Mouse (Mus musculus) cerebellum, postnatal 4 days (tissue): Measurements from ENCODE around the gene Slc25a53.
"Not testable (repeated sequence)": the region's sequence is repeated elsewhere in the genome, so short reads cannot be mapped to it uniquely, and the experiment has no call there.

Experiments used
- DNase-seq, 2 experiments: peaks; one replicate each; pipeline ENCODE4 v3.0.0; 2022; ENCODE audit warnings: low spot score in 2 of 2, mixed read lengths in 1 of 2

The Slc25a53 gene

DNA sequence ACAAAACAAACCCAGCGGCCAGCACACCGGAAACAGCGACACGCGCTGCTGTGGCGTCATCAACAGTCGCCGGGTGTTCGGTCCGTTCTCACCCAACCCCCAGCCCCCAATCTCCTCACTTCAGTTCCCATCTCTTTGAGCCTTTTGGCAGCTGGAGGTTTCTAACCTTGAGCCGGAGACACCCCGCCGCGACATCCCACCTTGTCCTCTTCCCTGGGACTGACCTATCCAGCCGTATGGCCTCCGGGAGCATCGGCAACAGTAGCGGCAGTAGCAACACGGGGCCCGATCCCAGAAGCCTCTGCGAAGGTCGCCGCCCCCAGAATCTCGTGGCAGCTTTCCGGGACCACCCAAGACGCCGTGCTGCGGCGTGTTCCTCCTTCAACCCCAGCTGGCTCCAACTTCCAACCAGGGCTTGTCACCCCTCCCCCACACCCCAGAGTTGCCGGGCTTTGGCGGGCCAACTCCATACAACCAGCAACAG, at the start of gene Slc25a53:
Gene Slc25a53, minus strand, starts transcription at position 303 of the 484 bp plus-strand sequence.
- DNase-seq = peak; percentile 74 to 87

DNA sequence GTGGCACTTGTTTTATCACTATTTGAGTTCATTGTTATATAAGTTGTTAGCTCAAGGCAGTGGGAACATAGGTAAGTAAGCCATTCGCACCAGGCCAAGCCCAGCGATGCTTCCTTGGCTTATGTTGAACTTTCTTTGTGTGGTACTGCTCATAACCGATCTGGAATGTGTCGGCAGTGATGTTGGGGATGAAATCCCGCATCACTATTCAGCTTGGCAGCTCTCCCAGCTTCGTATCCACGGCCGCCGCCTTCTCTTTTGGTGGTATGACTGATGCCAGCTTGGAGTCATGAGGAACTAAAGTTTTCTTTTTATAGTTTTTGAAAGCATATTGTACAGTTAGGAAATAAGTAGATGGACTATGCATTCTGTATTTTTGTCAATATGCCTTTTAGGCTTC, 25.1 kb upstream of the Slc25a53 start:
- no peak for DNase-seq

DNA sequence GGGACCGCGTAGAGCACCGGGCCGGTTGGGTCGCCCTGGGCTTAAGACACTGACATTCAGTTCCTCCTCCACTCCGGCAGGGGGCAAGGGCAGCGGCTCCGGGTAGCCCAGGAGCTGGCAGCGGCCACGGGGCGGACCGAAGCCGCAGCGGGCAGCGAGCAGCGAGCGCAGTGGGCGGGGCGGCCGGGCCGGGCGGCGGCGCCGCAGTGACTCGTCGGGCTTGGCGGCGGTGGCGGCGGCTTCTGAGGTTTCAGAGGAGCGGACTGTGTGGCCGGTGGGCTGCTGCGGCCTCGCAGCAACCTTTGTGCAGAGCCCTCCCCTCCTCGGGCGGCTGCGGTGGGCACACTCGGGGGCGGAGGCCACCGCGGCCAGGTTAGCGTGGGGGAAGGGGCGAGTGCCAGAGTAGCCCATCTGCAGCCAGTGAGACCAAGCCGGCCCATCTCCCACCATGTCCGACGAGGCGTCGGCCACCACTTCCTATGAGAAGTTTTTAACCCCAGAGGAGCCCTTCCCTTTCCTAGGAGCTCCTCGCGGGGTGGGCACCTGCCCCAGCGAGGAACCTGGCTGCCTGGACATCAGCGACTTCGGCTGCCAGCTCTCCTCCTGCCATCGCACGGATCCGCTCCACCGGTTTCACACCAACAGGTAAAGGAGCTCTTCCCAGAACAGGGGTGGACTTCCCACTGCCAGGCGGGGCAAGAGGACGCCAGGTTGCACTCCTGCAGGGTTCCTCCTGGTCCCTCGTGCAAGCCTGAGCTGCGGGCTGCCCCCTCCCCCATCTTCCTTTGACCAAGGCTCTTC, 11.5 kb upstream of the Slc25a53 start, which contains the start of gene Fam199x:
Gene Fam199x, plus strand, starts transcription at position 170 of the 801 bp plus-strand sequence.
- peak; percentile 35 to 72 for DNase-seq

GRCm38 (mm10) chrX:137049060-137049424, 10.9 kb upstream of the Slc25a53 start:
- no peak for DNase-seq

GRCm38 (mm10) chrX:137038502-137038901, 400 bp upstream of the Slc25a53 start:
- no peak for DNase-seq

DNA sequence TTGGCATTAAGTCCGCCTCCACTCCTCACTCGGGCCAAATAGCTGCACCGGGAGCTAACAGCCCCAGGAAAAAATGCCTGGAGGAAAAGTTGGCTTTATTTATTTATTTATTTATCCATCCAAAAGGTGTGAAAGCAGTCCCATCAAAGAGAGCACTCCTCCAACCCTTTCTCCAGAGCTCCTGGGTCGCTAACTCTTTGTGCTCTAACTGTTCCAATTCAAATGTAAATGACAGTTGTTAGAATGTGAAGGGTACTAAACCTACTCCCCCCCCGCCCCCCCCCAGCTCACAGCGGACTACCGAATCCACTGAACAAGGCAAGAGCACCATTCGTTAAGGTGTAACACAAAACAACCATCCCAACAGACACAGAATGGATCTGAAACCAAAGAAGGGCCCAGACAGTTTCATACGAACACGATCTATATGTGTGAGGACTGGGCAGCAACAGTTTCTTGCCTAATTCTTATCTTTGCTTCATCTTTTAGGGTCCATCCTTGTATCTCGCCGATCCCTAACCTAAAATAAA, 567 bp downstream of the Slc25a53 start:
- DNase-seq = no peak

DNA sequence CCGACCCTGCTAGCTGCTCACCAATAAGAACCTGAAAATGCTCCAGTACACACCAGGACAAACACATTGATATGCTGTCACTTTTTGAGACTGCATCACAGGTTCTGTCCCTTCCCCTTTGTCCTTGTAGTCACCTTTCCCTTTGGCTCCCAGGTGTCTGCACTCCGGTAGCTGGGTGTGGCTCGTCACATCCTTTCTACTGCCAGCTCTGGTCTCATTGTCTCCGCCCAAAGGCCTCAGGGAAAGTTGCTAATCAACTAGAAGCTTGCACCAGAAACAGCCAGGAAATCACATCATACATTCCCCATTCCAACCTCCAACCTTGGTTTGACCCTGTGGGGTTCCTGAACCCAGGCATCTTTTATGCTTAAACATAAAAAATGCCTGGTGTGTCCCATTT, 3.8 kb downstream of the Slc25a53 start:
- DNase-seq = no peak

DNA sequence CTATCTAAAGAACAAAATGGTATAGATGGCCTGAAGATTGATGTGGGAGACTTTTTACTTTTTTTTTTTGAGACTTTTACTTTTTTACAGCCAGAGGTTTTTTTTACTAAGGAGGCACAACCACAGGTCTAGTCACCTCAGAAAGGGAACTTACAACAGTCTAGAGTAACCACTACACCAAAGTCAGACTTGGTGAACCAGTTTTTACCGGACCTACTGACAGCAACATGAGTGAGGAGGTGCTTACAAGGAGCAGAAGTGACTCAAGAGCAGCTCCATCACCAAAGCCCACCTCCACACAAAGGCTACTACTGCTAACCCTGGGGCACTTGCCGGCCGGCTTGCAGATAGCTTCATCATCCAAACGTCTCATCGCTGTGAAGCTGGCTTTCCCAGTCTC, 6.4 kb downstream of the Slc25a53 start:
- DNase-seq = no peak

DNA sequence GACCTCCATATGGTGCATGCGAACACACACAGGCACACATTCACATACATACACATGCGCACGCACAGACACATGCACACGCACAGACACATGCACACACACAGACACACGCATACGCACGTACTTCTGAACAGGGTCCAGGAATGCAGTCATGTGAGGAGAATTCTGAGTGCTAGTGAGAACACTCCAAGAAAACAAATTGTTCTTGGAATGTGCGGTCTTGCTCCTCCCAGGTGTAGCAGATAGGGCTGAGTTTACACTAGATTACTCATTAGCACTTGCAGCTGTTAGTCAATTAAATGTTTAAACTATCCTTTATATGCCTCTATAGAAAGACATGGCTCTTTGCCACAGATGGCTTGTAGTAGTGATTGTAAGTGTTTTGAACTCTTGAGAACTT, 7.2 kb downstream of the Slc25a53 start:
- no peak for DNase-seq

DNA sequence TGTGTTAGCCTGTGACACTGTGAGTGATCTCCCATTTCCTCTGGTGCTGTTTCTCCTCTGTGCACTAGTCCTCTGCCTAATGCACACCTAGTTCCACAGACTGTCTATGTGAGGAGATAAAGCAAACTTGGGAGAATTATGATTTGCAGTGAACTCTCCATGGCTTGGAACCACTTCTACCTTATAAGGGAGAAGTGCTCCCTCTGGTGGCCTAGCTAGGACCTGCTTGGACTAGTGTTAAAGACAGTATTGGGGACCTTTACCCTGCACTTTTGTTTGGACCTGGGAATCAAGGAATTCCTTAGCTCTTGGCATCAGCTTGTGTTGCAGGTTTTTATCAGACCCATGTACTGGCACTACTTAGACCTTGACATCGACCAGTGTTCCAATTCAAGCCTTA, 18.8 kb downstream of the Slc25a53 start:
- peak; percentile 27 to 53 for DNase-seq

- no peak for DNase-seq
Measured at GRCm38 (mm10) chrX:137017668-137018067, 20.4 kb downstream of the Slc25a53 start.

DNA sequence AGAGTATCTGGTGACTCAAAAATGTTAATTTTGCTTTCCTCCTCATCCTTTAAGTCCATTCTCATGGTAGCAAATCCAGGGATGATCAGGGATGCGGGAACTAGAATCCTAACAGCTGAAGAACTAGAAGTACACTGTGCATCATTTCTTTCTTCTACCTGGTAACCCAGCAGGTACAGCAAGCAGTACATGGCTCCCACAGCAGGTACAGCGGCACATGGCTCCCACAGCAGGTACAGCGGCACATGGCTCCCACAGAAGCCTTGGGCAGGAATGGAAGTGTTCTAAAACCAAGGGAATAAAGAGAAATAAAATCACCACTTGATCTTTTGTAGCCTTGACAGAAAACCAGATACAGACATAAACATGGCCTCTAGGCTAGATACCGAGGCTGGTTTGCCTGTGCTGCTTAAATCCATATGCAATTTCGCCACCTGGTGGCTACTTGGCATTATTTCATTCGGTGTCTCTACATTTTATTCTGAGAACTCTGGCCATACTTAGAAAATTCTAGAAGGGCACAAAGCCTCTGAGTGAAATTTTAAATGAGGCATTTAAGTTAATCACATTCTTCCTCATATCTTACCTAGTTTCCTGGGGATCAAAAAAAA, 22.9 kb downstream of the Slc25a53 start:
- DNase-seq = peak in 1 of 2 experiments; percentile 38

GRCm38 (mm10) chrX:136996256-136996655, 41.8 kb downstream of the Slc25a53 start:
- DNase-seq = no peak

GRCm38 (mm10) chrX:136993641-136994040, 44.5 kb downstream of the Slc25a53 start:
- peak; percentile 19 to 20 for DNase-seq

DNA sequence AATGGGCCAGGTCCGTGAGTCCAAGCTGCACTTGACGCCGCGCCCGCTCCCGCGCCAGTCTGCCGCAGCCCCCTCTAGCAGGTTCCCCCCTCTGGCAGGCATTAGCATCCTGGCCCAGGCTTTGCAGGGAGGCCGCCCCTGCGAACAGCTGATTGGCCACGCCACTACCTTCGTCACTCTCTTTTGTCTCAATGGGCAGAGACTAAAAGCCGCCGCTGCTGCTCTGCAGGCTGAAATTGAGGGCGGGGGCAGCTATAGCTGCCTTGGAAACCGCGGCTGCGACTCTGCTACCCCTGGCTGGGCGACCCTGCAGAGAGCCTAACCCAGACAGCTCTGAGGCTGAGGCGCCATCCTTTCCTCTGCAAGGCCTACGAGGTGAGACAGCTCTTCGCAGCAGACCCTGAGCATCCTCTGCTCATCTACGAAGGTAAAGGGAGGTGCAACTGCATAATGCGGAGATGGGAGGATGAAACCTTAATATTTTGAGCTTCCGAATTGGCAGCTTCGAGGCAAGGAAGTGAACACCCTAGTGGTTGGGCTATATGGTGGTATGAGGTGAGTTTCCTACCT, 45.0 kb downstream of the Slc25a53 start, which contains the start of gene Zcchc18:
Gene Zcchc18, plus strand, starts transcription at position 178 of the 570 bp plus-strand sequence.
- DNase-seq = peak; percentile 57 to 76

- no peak for DNase-seq
Measured at GRCm38 (mm10) chrX:136992191-136992965, 45.7 kb downstream of the Slc25a53 start.

DNA sequence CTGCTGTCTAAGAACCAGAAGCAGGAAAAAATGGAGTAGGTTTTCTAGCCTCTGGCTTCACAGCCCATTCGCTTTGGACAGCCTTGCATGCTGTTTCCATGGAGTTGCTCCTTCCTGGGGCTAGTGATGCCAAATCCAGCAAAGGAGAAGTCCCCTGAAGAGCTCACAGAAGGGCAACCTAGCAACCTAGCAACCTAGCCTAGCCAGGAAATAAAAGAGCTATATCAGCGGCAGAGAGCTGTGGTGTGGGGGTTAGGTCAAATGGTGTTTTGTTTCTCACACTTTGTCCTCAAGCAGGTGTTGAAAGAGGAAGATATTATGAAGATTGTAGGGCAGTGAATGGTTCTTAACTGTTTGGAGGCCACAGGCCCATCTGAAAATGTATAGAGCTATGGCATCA, 46.8 kb downstream of the Slc25a53 start:
- DNase-seq = no peak

GRCm38 (mm10) chrX:136986039-136986438, 52.1 kb downstream of the Slc25a53 start:
- DNase-seq = no peak

DNA sequence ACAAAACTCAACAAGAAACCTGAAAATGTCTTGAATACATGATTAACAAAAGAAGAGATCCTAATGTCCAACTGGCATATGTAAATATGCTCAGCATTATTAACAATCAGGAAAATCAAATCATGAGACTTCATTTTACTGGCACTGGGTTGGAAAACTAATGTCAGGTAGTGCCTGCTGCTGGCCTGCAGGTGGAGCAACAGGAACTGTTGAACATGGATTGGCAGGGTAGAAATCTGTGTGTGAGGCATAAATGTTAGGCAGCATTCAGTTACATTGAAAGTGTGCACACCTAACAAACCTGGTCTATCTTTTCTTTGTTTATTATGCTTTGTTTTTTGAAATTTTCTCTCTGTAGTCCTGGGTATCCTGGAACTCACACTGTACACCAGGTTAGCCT, 59.5 kb downstream of the Slc25a53 start:
- no peak for DNase-seq

DNA sequence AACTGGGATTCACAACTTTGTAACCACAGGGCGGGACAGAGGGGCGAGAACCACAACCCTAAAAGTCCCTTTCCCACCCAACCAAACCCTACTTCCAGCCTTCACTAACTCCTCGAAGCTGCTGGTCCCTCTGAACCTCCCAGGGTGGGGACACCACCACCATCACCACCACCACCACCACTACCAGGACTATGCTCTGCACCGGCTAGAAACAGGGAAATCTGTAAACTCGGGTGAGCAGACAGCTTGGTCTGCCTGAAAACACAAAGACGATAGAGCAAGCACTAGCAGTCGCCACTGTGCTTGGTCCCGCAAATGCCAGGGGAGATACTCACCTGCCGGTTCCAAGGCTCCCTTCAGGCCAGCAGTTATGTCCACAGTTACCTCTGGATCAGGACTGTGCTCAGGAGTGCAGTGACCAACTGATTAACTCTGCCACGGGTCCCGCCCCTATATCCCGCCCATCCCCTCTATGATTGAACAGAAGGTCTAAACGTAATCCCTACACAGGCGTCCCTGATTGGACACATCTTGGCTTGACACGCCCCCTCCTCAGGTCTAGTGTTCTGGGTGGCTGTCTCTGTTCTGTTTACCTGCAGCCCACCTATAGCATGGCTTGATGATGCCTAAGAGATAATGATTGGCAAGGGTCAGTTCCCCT, 61.5 kb downstream of the Slc25a53 start, which contains the start of the genes Tmsb15l and Tmsb15b1:
Gene Tmsb15l, minus strand, starts transcription at position 446 of the 661 bp plus-strand sequence.
Gene Tmsb15b1, minus strand, starts transcription at position 451 of the 661 bp plus-strand sequence.
- peak; percentile 19 to 22 for DNase-seq

DNA sequence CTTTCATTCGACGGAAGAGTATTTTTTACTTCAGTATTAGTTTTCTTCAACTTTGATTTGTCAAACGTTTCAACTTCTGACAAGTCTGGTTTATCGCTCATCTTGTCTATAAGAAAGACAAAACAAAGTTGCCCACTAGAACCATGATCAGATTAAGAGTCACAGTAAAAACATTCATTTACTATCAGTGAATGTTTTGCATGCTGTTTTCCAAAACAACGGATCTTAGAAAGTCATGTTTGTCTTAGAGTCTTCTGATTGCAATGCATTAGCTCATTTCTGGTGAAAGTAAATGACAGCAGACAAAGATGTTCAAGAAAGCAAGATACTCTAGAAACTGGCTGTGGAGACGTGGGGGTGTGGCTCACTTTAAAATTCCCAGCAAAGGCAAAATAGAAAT, 62.7 kb downstream of the Slc25a53 start, which contains the start of gene Tmsb15b2:
Gene Tmsb15b2, minus strand, starts transcription at position 101 of the 400 bp plus-strand sequence.
- DNase-seq = not testable (repeated sequence)
